Mouse (Mus musculus): Measurements from ENCODE around the gene Dpp8.
"Not testable (repeated sequence)": the region's sequence is repeated elsewhere in the genome, so short reads cannot be mapped to it uniquely, and the experiment has no call there.

Dpp8 gene

DNA sequence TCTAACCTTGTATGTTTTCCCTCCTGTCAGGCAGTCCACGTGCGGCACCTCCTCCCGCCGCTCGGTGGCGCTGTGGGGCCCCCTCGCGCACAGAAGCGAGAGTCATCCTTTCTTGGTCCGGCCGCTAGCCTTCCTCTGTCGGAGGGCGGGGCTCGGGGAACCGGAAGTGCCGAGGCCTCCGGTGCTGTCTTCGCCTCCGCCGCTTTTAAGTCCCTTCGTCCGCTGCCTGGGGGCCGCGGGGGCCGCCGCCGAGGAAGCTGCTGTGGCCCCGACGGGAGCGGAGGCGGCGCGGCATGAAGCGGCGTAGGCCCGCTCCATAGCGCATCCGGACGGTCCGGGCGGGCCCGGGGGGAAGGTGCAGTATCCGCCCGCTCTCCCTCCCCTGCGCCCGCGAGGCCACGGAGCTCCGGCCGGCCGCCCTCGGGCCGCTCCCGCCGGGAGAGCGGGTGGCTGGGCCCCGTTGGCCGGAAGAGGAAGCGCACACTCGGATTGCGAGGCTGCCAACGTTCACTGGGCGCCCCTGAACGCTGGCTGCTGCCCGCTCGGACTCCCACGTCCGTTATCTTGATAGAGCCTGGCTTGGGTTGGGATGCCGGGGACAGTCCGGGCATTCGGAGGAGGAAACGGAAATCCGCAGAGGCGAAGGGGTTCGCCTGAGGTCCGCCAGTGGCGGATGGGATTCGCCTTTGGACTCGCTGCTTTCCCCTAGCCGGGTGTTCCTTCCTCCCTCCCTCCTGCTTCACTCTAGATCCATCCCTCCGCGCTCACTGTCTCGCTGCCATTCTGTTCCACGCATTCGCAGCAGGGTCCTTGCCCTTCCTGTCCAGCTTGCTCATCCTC lies at the start of gene Dpp8:
TSS of gene Dpp8 (plus strand) at position 146 of the 840 bp plus-strand sequence.
- in situ Hi-C loops (cut with MboI, MseI), result no loop called here

DNA sequence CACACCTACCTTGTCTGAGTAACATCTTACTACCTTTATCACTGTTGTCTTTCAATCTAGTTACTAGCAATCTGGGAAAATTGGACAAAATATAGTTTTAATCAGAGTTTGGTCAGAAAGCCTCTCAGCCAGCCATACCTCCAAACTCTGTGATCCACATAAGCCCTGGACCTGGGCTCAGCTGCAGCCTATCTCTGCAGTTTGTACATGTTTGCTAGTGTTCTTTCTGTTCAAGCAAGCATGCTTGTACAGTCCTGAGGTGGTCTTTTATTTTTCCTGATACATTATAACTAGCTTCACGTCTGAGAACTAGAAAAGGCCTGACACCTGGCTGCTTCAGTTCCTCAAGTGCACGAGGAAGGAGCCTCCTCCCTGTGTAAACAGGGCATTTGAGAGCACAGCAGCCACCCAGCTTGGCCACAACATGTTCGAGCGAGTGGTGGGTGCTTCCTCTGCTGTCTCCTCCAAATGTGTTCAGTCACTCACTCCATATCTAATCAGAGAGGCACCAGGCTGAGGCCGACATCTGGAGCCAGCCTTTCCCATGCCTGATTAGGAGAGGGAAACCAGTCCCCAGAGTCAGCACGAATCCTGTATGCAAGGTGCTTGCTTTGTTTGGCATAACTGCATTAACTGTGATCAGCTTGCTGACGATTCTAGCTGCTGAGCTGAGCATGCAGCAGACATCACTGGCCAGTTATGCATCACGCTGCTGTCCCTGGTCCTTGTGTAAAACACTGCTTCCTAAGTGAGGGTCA lies 47.0 kb upstream of the Dpp8 start:
- in situ Hi-C loops (cut with MboI, MseI), result no loop called here

DNA sequence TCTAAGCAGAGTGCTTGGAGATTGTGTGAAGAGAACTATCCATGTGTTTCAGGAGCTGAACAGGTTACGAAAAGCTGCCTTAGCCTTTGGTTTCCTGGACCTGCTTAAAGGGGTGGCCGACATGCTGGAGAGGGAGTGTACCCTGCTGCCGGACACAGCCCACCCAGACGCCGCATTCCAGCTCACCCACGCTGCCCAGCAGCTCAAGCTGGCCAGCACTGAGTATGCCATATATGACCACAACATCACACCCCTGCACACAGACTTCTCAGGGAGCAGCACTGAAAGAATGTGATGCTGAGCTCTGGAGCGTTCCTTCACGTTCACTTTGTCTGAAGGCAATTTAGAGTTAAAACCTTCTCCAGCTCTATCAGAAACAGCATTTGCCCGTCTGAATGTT lies 46.4 kb upstream of the Dpp8 start:
- in situ Hi-C loops (cut with MboI, MseI), result no loop called here

DNA sequence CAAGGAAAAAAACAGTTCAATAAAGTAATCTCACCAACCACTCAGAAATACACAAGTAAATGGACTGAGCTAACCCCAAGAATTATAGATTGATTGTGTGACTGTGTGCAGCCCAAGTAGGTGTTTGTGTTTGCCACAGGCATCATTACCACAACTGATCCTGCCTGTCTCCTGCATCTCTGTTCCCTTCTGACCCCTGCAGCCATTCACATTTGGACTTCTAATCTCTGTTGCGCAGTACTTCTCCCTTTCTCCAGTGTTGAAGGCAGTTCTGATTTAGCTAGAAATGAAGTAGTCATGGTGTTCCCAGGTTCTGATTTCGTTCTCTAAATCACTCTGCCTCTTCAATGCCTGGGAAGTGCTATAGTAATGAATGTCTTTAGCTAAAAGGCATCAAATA lies 44.6 kb upstream of the Dpp8 start:
- in situ Hi-C loops (cut with MboI, MseI), result no loop called here

GRCm38 (mm10) chr9:64988443-64988842 lies 43.8 kb upstream of the Dpp8 start:
- in situ Hi-C loops (cut with MboI, MseI), result no loop called here

- in situ Hi-C loops (cut with MboI, MseI), result no loop called here
Observed at GRCm38 (mm10) chr9:64990291-64990690, 41.9 kb upstream of the Dpp8 start.

- in situ Hi-C loops (cut with MboI, MseI), result not testable (repeated sequence)
Observed at GRCm38 (mm10) chr9:64995464-64995863, 36.8 kb upstream of the Dpp8 start.

GRCm38 (mm10) chr9:65001481-65001880 lies 30.7 kb upstream of the Dpp8 start:
- in situ Hi-C loops (cut with MboI, MseI), result no loop called here

GRCm38 (mm10) chr9:65005737-65006136 lies 26.5 kb upstream of the Dpp8 start:
- in situ Hi-C loops (cut with MboI, MseI), result no loop called here

GRCm38 (mm10) chr9:65010632-65011031 lies 21.6 kb upstream of the Dpp8 start:
- in situ Hi-C loops (cut with MboI, MseI), result no loop called here

- in situ Hi-C loops (cut with MboI, MseI), result no loop called here
Observed at GRCm38 (mm10) chr9:65011304-65011703, 20.9 kb upstream of the Dpp8 start.

- in situ Hi-C loops (cut with MboI, MseI), result no loop called here
Observed at GRCm38 (mm10) chr9:65015461-65016222, 16.6 kb upstream of the Dpp8 start.

DNA sequence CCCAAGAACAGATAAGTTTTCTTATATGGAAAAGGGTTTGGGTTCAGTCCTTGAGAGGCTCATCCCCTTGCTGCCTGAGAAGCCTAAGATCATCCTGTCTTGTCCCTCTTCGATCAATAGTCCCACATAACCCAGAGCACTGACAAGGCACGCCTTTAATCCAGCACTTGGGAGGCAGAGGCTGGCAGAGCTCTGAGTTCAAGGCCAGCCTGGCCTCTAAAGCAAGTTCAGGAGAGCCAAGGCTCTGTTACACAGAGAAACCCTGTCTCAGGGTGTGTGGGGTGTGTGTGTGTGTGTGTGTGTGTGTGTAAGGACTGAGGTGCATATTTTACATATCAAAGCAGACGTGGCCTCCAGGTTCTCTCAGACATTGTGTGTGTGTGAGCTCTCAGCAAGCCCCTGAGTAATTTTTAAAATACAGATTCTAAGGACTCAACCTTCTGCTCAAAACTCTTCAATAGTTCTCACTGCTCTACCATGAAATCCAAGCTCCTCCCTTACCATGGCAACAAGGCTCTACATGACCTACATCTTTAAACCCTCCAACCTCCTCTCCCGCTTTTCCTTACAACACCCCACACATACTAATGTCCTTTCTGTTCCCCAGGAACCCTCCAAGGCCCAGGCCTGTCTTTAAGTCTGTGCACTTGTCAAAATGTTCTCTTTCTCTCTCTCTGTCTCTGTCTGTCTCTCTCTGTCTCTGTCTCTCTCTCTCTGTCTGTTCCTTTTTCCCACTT lies 15.8 kb upstream of the Dpp8 start:
- in situ Hi-C loops (cut with MboI, MseI), result no loop called here

- in situ Hi-C loops (cut with MboI, MseI), result no loop called here
Observed at GRCm38 (mm10) chr9:65016978-65017827, 15.0 kb upstream of the Dpp8 start.

DNA sequence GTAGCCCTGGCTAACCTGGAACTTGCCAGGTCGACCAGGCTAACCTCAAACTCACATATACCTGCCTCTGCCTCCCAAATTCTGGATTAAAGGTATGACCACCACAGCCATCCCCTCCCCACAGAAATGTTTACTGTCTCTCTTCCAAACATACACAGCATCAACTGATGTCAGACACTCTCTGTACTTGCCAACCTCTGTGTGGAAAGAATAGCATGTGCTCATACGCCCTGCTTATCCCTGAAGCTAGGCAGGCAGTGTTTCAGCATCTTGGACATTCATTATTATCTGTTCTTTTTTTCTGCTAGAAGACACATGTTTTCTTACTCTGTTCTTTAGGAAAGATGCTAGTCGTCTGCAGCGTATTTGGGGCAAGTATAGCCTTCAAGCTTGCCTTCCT lies 14.3 kb upstream of the Dpp8 start:
- in situ Hi-C loops (cut with MboI, MseI), result no loop called here

- in situ Hi-C loops (cut with MboI, MseI), result no loop called here
Observed at GRCm38 (mm10) chr9:65018588-65019121, 13.6 kb upstream of the Dpp8 start.

- in situ Hi-C loops (cut with MboI, MseI), result no loop called here
Observed at GRCm38 (mm10) chr9:65019146-65019545, 13.1 kb upstream of the Dpp8 start.

- in situ Hi-C loops (cut with MboI, MseI), result no loop called here
Observed at GRCm38 (mm10) chr9:65020128-65020527, 12.1 kb upstream of the Dpp8 start.

- in situ Hi-C loops (cut with MboI, MseI), result no loop called here
Observed at GRCm38 (mm10) chr9:65020991-65021886, 11.0 kb upstream of the Dpp8 start, which contains the start of gene Hacd3. Gene Hacd3 (minus strand): TSS chr9:65021693.
